Mouse (Mus musculus) liver, embryonic 14.5 days (tissue): ENCODE measurements around the gene Map4k4. TPM values are rescaled to one million over a fixed set of nuclear protein-coding genes. Genes with fewer than 3 reads are reported as not detected.

Experiments
- ATAC-seq: fragments of 200-750 bp; cut with Nextera tagmentation; 2 replicates; pipeline ENCODE4 v1.8.0; 2017; ENCODE audit warnings: moderate number of reproducible peaks, mild to moderate bottlenecking, moderate library complexity; ENCODE audit not compliant: insufficient read depth
- DNase-seq, 3 experiments: peaks; one replicate each; pipeline ENCODE4 v3.0.0-alpha.2; 2012 to 2013; ENCODE audit warnings: low read depth in 3 of 3, low spot score in 3 of 3
- H3K27ac ChIP-seq: fragments of 300-500 bp; sonication (generic); 2 replicates; pipeline ENCODE4 v1.5.1; 2014; ENCODE audit warnings: moderate library complexity, mild to moderate bottlenecking, control low read depth, inconsistent platforms
- H3K27me3 ChIP-seq: fragments of 300-500 bp; sonication (generic); 2 replicates; pipeline ENCODE4 v1.6.1; 2014; ENCODE audit warnings: mild to moderate bottlenecking, low read length, moderate library complexity; ENCODE audit not compliant: control insufficient read depth, insufficient read depth
- H3K36me3 ChIP-seq: fragments of 300-500 bp; sonication (generic); replicated peaks from 2 replicates; pipeline ENCODE4 v1.6.1; 2014; ENCODE audit warnings: low read depth; ENCODE audit not compliant: control insufficient read depth, insufficient read depth
- H3K4me1 ChIP-seq, 2 experiments: fragments of 200-500 bp in 1 of 2; fragments of 300-500 bp in 1 of 2; sonication (generic) in 1 of 2; replicated peaks; 2 replicates each; pipeline ENCODE4 v1.6.1; 2012 to 2014; ENCODE audit warnings: antibody characterized with exemption in 1 of 2, inconsistent platforms in 1 of 2, low read length in 1 of 2; ENCODE audit not compliant: control insufficient read depth in 2 of 2, insufficient read depth in 2 of 2
- H3K4me2 ChIP-seq: fragments of 300-500 bp; sonication (generic); 2 replicates; pipeline ENCODE4 v1.6.1; 2014; ENCODE audit warnings: low read depth, mild to moderate bottlenecking, control low read depth, moderate library complexity
- H3K4me3 ChIP-seq, 2 experiments: fragments of 200-500 bp in 1 of 2; fragments of 300-500 bp in 1 of 2; sonication (generic) in 1 of 2; 2 replicates each; pipeline ENCODE4 v1.5.1; 2012 to 2014; ENCODE audit warnings: low read depth in 2 of 2, low read length in 2 of 2, mild to moderate bottlenecking in 2 of 2, control low read depth in 1 of 2, inconsistent platforms in 1 of 2, moderate library complexity in 1 of 2; ENCODE audit not compliant: insufficient read depth in 1 of 2
- H3K9ac ChIP-seq: fragments of 300-500 bp; sonication (generic); replicated peaks from 2 replicates; pipeline ENCODE4 v1.6.1; 2014; ENCODE audit warnings: mild to moderate bottlenecking, control low read depth, moderate library complexity
- H3K9me3 ChIP-seq: fragments of 300-500 bp; sonication (generic); 2 replicates; pipeline ENCODE4 v1.6.1; 2016; ENCODE audit warnings: low read length, mixed read lengths; ENCODE audit not compliant: control insufficient read depth
- CTCF ChIP-seq: IDR thresholded peaks from 2 replicates; pipeline ENCODE4 v1.5.1; 2016; ENCODE audit warnings: antibody characterized with exemption, low read depth, control low read depth
- EP300 ChIP-seq: IDR thresholded peaks from 2 replicates; pipeline ENCODE4 v1.6.1; 2016; ENCODE audit warnings: antibody characterized with exemption, low read depth
- WGBS: fragments of 180-500 bp; shearing (Covaris S2); extraction: QIAGEN DNeasy Blood & Tissue Kit; methylation state at CpG from one replicate; pipeline ENCODE4 v1.1.7; 2014; ENCODE audit not compliant: insufficient replicate concordance; 5-methylcytosine and 5-hydroxymethylcytosine counted together
- polyA plus RNA-seq, 2 experiments: library from polyadenylated mRNA; depleted of rRNA in 1 of 2; stranded (reverse) in 1 of 2; unstranded in 1 of 2; fragments of >200 nt; fragmentation: Nextera tagmentation in 1 of 2; extraction: Ambion mirVana in 1 of 2; gene quantifications; 2 replicates each; pipeline versions ENCODE4 v1.2.1 to v1.2.3; 2012 to 2014

Gene Map4k4
- polyA plus RNA-seq, 2 experiments: 2.3 to 14.5 TPM

DNA sequence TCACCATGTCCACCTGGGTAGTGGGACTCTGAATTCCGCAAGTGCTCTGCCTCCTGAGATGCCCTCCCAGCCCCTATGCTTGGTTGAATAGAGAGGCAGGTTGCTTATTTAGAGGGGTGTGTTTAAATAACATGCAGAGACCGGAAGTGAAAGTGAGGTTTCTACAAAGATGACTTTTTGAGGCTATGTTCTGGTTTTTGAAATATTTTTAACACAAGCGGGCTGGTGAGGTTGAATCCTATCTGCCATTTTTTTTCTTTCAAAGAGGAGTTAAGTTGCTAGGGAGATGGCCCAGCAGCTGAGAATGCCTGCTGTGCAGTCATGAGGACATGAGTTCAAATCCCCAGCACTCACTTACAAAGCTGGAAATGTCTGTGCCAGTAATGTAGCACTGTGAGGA, 4.0 kb downstream of the Map4k4 start:
- DNase-seq: no peak
- no peak for ATAC-seq
- Histone ChIP-seq H3K4me1 (0 out of 4 replicates have a peak, but pooled peaks cover 0 to 2% of the 10 kb centered on the region in 2 experiments), H3K4me3 (no peak overlapping the region), H3K27ac (no peak overlapping the region), H3K9me3 (no peaks in the 10 kb centered on the region), H3K27me3 (peaks cover 27% of the 10 kb centered on the region), H3K36me3 (no peaks in the 10 kb centered on the region), H3K4me2 (no peak overlapping the region), H3K9ac (no peak overlapping the region)
- TF ChIP-seq CTCF (no peak), EP300 (no peak)
- WGBS: 76% methylated on average over 3 of the region's 3 CpGs

- DNase-seq (no peak), ATAC-seq (no peak)
- Histone ChIP-seq H3K9ac (no peak overlapping the region), H3K4me1 (peaks cover 0 to 5% of the 10 kb centered on the region in 2 experiments; a peak in 1 of 4 replicates), H3K27ac (no peak overlapping the region), H3K4me2 (no peak overlapping the region), H3K27me3 (peaks cover 5% of the 10 kb centered on the region), H3K4me3 (no peak overlapping the region), H3K36me3 (no peaks in the 10 kb centered on the region), H3K9me3 (no peaks in the 10 kb centered on the region)
- whole genome bisulfite sequencing: 73% methylated on average over 11 of the region's 11 CpGs
- no peak for TF ChIP-seq CTCF
- TF ChIP-seq EP300: no peak
Measured at GRCm38 (mm10) chr1:39906921-39907320, 6.2 kb downstream of the Map4k4 start.

DNA sequence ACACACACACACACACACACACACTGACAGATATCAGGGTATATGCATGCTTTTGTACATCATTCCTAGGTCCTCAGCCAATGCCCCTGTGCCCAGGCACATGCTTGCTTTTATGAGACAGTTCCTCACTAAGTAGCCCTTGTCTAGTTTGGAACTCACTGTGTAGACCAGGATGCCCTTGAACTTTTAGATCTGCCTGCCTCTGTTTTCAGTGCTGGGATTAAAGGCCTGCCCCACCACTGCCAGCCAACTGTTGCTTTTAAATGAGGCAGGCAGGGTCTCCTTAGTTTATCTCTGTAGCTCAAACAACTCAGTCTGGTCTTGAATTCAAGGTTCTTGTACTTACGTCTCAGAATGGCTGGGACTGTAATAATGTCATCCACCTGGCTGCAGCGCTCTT, 8.3 kb downstream of the Map4k4 start:
- peaks cover 0 to 2% of the 10 kb centered on the region in 2 experiments; a peak in 1 of 4 replicates for H3K4me1 ChIP-seq
- H3K27ac ChIP-seq: no peak overlapping the region
- no peak for DNase-seq
- 69% methylated on average over 2 of the region's 2 CpGs for WGBS
- H3K9ac ChIP-seq: no peak overlapping the region
- TF ChIP-seq EP300 (no peak), CTCF (no peak)
- ATAC-seq: no peak
- no peaks in the 10 kb centered on the region for H3K9me3 ChIP-seq
- H3K36me3 ChIP-seq: no peaks in the 10 kb centered on the region
- no peak overlapping the region for H3K4me2 ChIP-seq
- no peak overlapping the region for H3K4me3 ChIP-seq
- no peaks in the 10 kb centered on the region for H3K27me3 ChIP-seq

- DNase-seq: no peak
- WGBS: 35% methylated on average over 3 of the region's 3 CpGs
- ATAC-seq: no peak
Measured at GRCm38 (mm10) chr1:39911446-39911845, 10.7 kb downstream of the Map4k4 start.

GRCm38 (mm10) chr1:39913256-39913655, 12.5 kb downstream of the Map4k4 start:
- no peak overlapping the region for H3K27ac ChIP-seq
- no peaks in the 10 kb centered on the region for H3K36me3 ChIP-seq
- 55% methylated on average over 4 of the region's 4 CpGs for WGBS
- TF ChIP-seq EP300: no peak
- TF ChIP-seq CTCF: no peak
- no peak for ATAC-seq
- H3K9me3 ChIP-seq: no peaks in the 10 kb centered on the region; the same call in 1 of the 2 replicates
- no peak overlapping the region for H3K4me2 ChIP-seq
- H3K4me3 ChIP-seq: no peak overlapping the region
- DNase-seq: no peak
- H3K9ac ChIP-seq: no peak overlapping the region
- peaks cover 0 to 2% of the 10 kb centered on the region in 2 experiments; a peak in 1 of 4 replicates for H3K4me1 ChIP-seq
- no peaks in the 10 kb centered on the region for H3K27me3 ChIP-seq

More at GRCm38 (mm10) chr1:39911446-39911845, 10.7 kb downstream of the Map4k4 start:
- no peak overlapping the region for H3K4me3 ChIP-seq
- H3K27ac ChIP-seq: no peak overlapping the region
- H3K4me1 ChIP-seq: peaks cover 0 to 2% of the 10 kb centered on the region in 2 experiments; a peak in 1 of 4 replicates
- no peak overlapping the region for H3K4me2 ChIP-seq
- H3K9me3 ChIP-seq: no peaks in the 10 kb centered on the region; the same call in 1 of the 2 replicates
- H3K9ac ChIP-seq: no peak overlapping the region
- TF ChIP-seq CTCF: peak; percentile 72
- no peak for TF ChIP-seq EP300
- no peaks in the 10 kb centered on the region for H3K36me3 ChIP-seq
- no peaks in the 10 kb centered on the region for H3K27me3 ChIP-seq
